Mouse (Mus musculus) CH12.LX (cell line): Measurements from ENCODE around the gene Snrpd2. TPM values are rescaled to one million over a fixed set of nuclear protein-coding genes. Genes with fewer than 3 reads are reported as not detected.

Experiments
- DNase-seq: peaks from one replicate; pipeline ENCODE4 v3.0.0-alpha.2; 2013; ENCODE audit errors: extremely low read depth
- H3K27ac ChIP-seq: 2 replicates; pipeline ENCODE4 v1.5.1; 2012; ENCODE audit warnings: low read depth, mild to moderate bottlenecking, control low read depth, moderate library complexity; ENCODE audit not compliant: insufficient read depth
- H3K27me3 ChIP-seq: replicated peaks from 2 replicates; pipeline ENCODE3; 2012; ENCODE audit warnings: inconsistent platforms
- H3K36me3 ChIP-seq, 2 experiments: replicated peaks in 1 of 2; 2 replicates each; pipeline versions ENCODE3 to v1.6.1; 2012; ENCODE audit warnings: inconsistent platforms in 1 of 2, low read length in 1 of 2, mild to moderate bottlenecking in 1 of 2, mixed read lengths in 1 of 2, moderate library complexity in 1 of 2; ENCODE audit not compliant: control insufficient read depth in 1 of 2, insufficient read depth in 1 of 2
- H3K4me1 ChIP-seq, 2 experiments: 2 replicates each; pipeline ENCODE4 v1.6.1; 2012; ENCODE audit warnings: inconsistent platforms in 1 of 2, moderate library complexity in 1 of 2; ENCODE audit not compliant: insufficient read depth in 2 of 2, control insufficient read depth in 1 of 2
- H3K4me2 ChIP-seq: 2 replicates; pipeline ENCODE4 v1.6.1; 2012; ENCODE audit warnings: low read depth, mild to moderate bottlenecking, control low read depth; ENCODE audit not compliant: poor library complexity, insufficient read depth, severe bottlenecking
- H3K4me3 ChIP-seq, 3 experiments: fragments of 150-350 bp in 1 of 3; sonication (generic) in 1 of 3; replicated peaks in 1 of 3; 2 replicates each; pipeline versions ENCODE3 to v1.5.1; 2011 to 2012; ENCODE audit warnings: low read depth in 2 of 3, low read length in 2 of 3, mild to moderate bottlenecking in 2 of 3, moderate library complexity in 2 of 3, control low read depth in 1 of 3, improper control_type of control experiment in 1 of 3, inconsistent platforms in 1 of 3, mixed read lengths in 1 of 3; ENCODE audit not compliant: poor library complexity in 1 of 3
- H3K79me2 ChIP-seq: replicated peaks from 2 replicates; pipeline ENCODE4 v1.6.1; 2012; ENCODE audit warnings: mild to moderate bottlenecking, moderate library complexity; ENCODE audit not compliant: control insufficient read depth, poor library complexity, insufficient read depth, severe bottlenecking; ENCODE audit errors: extremely low read depth
- H3K9ac ChIP-seq: 2 replicates; pipeline ENCODE4 v1.6.1; 2012; ENCODE audit warnings: low read depth, mild to moderate bottlenecking, control low read depth, moderate library complexity; ENCODE audit not compliant: insufficient read depth
- H3K9me3 ChIP-seq: replicated peaks from 2 replicates; pipeline ENCODE3; 2012; ENCODE audit warnings: low read length, inconsistent platforms, mixed read lengths
- BHLHE40 ChIP-seq: IDR thresholded peaks from 2 replicates; pipeline ENCODE4 v1.6.1; 2011; ENCODE audit warnings: mild to moderate bottlenecking, low read depth, low read length, improper control_type of control experiment
- CHD1 ChIP-seq: IDR thresholded peaks from 2 replicates; pipeline ENCODE4 v1.6.1; 2012; ENCODE audit warnings: low read depth, low read length, improper control_type of control experiment, inconsistent platforms
- CHD2 ChIP-seq: IDR thresholded peaks from 2 replicates; pipeline ENCODE4 v1.6.1; 2011; ENCODE audit warnings: low read length, improper control_type of control experiment
- CTCF ChIP-seq, 2 experiments: IDR thresholded peaks in 1 of 2; conservative IDR thresholded peaks in 1 of 2; 2 replicates each; pipeline ENCODE4 v1.5.1; 2011 to 2012; ENCODE audit warnings: low read depth in 2 of 2, low read length in 2 of 2, improper control_type of control experiment in 1 of 2, inconsistent platforms in 1 of 2, mild to moderate bottlenecking in 1 of 2, moderate library complexity in 1 of 2
- E2F4 ChIP-seq: IDR thresholded peaks from 2 replicates; pipeline ENCODE4 v1.6.1; 2011; ENCODE audit warnings: low read depth, low read length, improper control_type of control experiment; ENCODE audit not compliant: insufficient replicate concordance
- ELF1 ChIP-seq: IDR thresholded peaks from 2 replicates; pipeline ENCODE4 v1.6.1; 2014; ENCODE audit warnings: low read depth, mild to moderate bottlenecking, inconsistent platforms, low read length, improper control_type of control experiment
- EP300 ChIP-seq: IDR thresholded peaks from 2 replicates; pipeline ENCODE4 v1.6.1; 2011; ENCODE audit warnings: low read length, improper control_type of control experiment
- ETS1 ChIP-seq: conservative IDR thresholded peaks from 2 replicates; pipeline ENCODE4 v1.6.1; 2012; ENCODE audit warnings: low read depth, mild to moderate bottlenecking, inconsistent platforms, low read length, improper control_type of control experiment, moderate library complexity
- GABPA ChIP-seq: IDR thresholded peaks from 2 replicates; pipeline ENCODE4 v1.6.1; 2012; ENCODE audit warnings: low read depth, low read length, improper control_type of control experiment, inconsistent platforms; ENCODE audit not compliant: insufficient replicate concordance
- HCFC1 ChIP-seq: IDR thresholded peaks from 2 replicates; pipeline ENCODE4 v1.6.1; 2012; ENCODE audit warnings: low read depth, mild to moderate bottlenecking, inconsistent platforms, low read length, improper control_type of control experiment
- IRF4 ChIP-seq: IDR thresholded peaks from 2 replicates; pipeline ENCODE4 v1.6.1; 2014; ENCODE audit warnings: low read depth, mild to moderate bottlenecking, inconsistent platforms, low read length, improper control_type of control experiment
- JUN ChIP-seq: IDR thresholded peaks from 2 replicates; pipeline ENCODE4 v1.6.1; 2011; ENCODE audit warnings: low read depth, mild to moderate bottlenecking, low read length, improper control_type of control experiment, moderate library complexity; ENCODE audit not compliant: insufficient read depth
- JUND ChIP-seq: conservative IDR thresholded peaks from 2 replicates; pipeline ENCODE4 v1.6.1; 2011; ENCODE audit warnings: low read depth, low read length, improper control_type of control experiment
- KAT2A ChIP-seq: IDR thresholded peaks from 2 replicates; pipeline ENCODE4 v1.6.1; 2012; ENCODE audit warnings: low read length, improper control_type of control experiment, inconsistent platforms; ENCODE audit not compliant: insufficient replicate concordance
- MAFK ChIP-seq: IDR thresholded peaks from 2 replicates; pipeline ENCODE4 v1.6.1; 2011; ENCODE audit warnings: low read length, improper control_type of control experiment; ENCODE audit not compliant: insufficient replicate concordance
- MAX ChIP-seq: IDR thresholded peaks from 2 replicates; pipeline ENCODE4 v1.6.1; 2011; ENCODE audit warnings: low read length, improper control_type of control experiment
- MAZ ChIP-seq: IDR thresholded peaks from 2 replicates; pipeline ENCODE4 v1.6.1; 2012; ENCODE audit warnings: low read depth, mild to moderate bottlenecking, inconsistent platforms, low read length, improper control_type of control experiment, moderate library complexity
- MEF2A ChIP-seq: IDR thresholded peaks from 2 replicates; pipeline ENCODE4 v1.6.1; 2014; ENCODE audit warnings: low read depth, mild to moderate bottlenecking, inconsistent platforms, low read length, improper control_type of control experiment, borderline replicate concordance
- MXI1 ChIP-seq: IDR thresholded peaks from 2 replicates; pipeline ENCODE4 v1.6.1; 2011; ENCODE audit warnings: mild to moderate bottlenecking, low read depth, low read length, improper control_type of control experiment
- MYC ChIP-seq: IDR thresholded peaks from 2 replicates; pipeline ENCODE4 v1.6.1; 2011; ENCODE audit warnings: low read depth, mild to moderate bottlenecking, improper control_type of control experiment, low read length
- NELFE ChIP-seq: IDR thresholded peaks from 2 replicates; pipeline ENCODE4 v1.6.1; 2011; ENCODE audit warnings: low read depth, low read length, improper control_type of control experiment
- NRF1 ChIP-seq: IDR thresholded peaks from 2 replicates; pipeline ENCODE4 v1.6.1; 2014; ENCODE audit warnings: low read depth, mild to moderate bottlenecking, inconsistent platforms, low read length, improper control_type of control experiment, moderate library complexity
- PAX5 ChIP-seq: IDR thresholded peaks from 2 replicates; pipeline ENCODE4 v1.6.1; 2012; ENCODE audit warnings: low read length, inconsistent platforms, mixed read lengths
- POLR2A ChIP-seq: IDR thresholded peaks from 2 replicates; pipeline ENCODE4 v1.6.1; 2011; ENCODE audit warnings: low read depth, mild to moderate bottlenecking, improper control_type of control experiment, low read length
- POLR2AphosphoS2 ChIP-seq: IDR thresholded peaks from 2 replicates; pipeline ENCODE4 v1.6.1; 2011; ENCODE audit warnings: low read depth, low read length, improper control_type of control experiment
- RAD21 ChIP-seq: IDR thresholded peaks from 2 replicates; pipeline ENCODE4 v1.6.1; 2011; ENCODE audit warnings: low read depth, mild to moderate bottlenecking, low read length, improper control_type of control experiment, moderate library complexity
- RCOR1 ChIP-seq: conservative IDR thresholded peaks from 2 replicates; pipeline ENCODE4 v1.6.1; 2012; ENCODE audit warnings: low read depth, mild to moderate bottlenecking, inconsistent platforms, low read length, improper control_type of control experiment
- SIN3A ChIP-seq: IDR thresholded peaks from 2 replicates; pipeline ENCODE4 v1.6.1; 2012; ENCODE audit warnings: low read length, improper control_type of control experiment, inconsistent platforms
- SMC3 ChIP-seq: IDR thresholded peaks from 2 replicates; pipeline ENCODE4 v1.6.1; 2011; ENCODE audit warnings: low read depth, low read length, improper control_type of control experiment
- TBP ChIP-seq: conservative IDR thresholded peaks from 2 replicates; pipeline ENCODE4 v1.6.1; 2011; ENCODE audit warnings: low read depth, low read length, improper control_type of control experiment
- TCF12 ChIP-seq: IDR thresholded peaks from 2 replicates; pipeline ENCODE4 v1.6.1; 2014; ENCODE audit warnings: low read depth, mild to moderate bottlenecking, inconsistent platforms, low read length, improper control_type of control experiment
- UBTF ChIP-seq: IDR thresholded peaks from 2 replicates; pipeline ENCODE4 v1.6.1; 2012; ENCODE audit warnings: low read depth, mild to moderate bottlenecking, inconsistent platforms, low read length, improper control_type of control experiment, moderate library complexity
- USF1 ChIP-seq: IDR thresholded peaks from 2 replicates; pipeline ENCODE4 v1.6.1; 2014; ENCODE audit warnings: low read depth, mild to moderate bottlenecking, inconsistent platforms, low read length, improper control_type of control experiment
- USF2 ChIP-seq: conservative IDR thresholded peaks from 2 replicates; pipeline ENCODE4 v1.6.1; 2011; ENCODE audit warnings: low read depth, low read length, improper control_type of control experiment
- ZC3H11A ChIP-seq: IDR thresholded peaks from 2 replicates; pipeline ENCODE4 v1.6.1; 2012; ENCODE audit warnings: low read depth, mild to moderate bottlenecking, inconsistent platforms, low read length, improper control_type of control experiment
- ZKSCAN1 ChIP-seq: IDR thresholded peaks from 2 replicates; pipeline ENCODE4 v1.6.1; 2012; ENCODE audit warnings: low read depth, inconsistent platforms, low read length, improper control_type of control experiment, borderline replicate concordance
- ZMIZ1 ChIP-seq: IDR thresholded peaks from 2 replicates; pipeline ENCODE4 v1.6.1; 2012; ENCODE audit warnings: low read depth, mild to moderate bottlenecking, inconsistent platforms, low read length, improper control_type of control experiment
- ZNF384 ChIP-seq: IDR thresholded peaks from 2 replicates; pipeline ENCODE4 v1.6.1; 2012; ENCODE audit warnings: low read depth, low read length, improper control_type of control experiment, inconsistent platforms
- dilution Hi-C: fragments of 300-500 bp; cut with MboI; formaldehyde crosslinking; loops from 2 replicates; pipeline ENCODE4 v1.14.3; 2020; ENCODE audit warnings: low sequenced_read_pairs; ENCODE audit not compliant: extremely low pct_unique_long_range_greater_than_20kb, extremely low pct_ligation_motif_present
- in situ Hi-C: fragments of 300-500 bp; cut with MboI; formaldehyde crosslinking; loops from 3 replicates; pipeline ENCODE4 v1.14.3; 2019; ENCODE audit warnings: low sequenced_read_pairs, low pct_ligation_motif_present, low pct_unique_long_range_greater_than_20kb, mixed read lengths
- polyA plus RNA-seq: library from polyadenylated mRNA; unstranded; fragments of >175 nt; gene quantifications from 2 replicates; pipeline ENCODE4 v1.2.1, GENCODE M21; 2012; ENCODE audit warnings: low read depth; ENCODE audit not compliant: insufficient read length
- total RNA-seq, 2 experiments: library from RNA; depleted of rRNA; stranded (reverse); fragments of 300-350 nt in 1 of 2; fragments of >200 nt in 1 of 2; gene quantifications; 2 replicates each; pipeline ENCODE4 v1.2.3; 2012 to 2014

The Snrpd2 gene
- total and polyA plus RNA-seq, 3 experiments = 177 to 348 (median 213) TPM

GRCm38 (mm10) chr7:19119631-19120429 lies 29.7 kb upstream of the Snrpd2 start, which contains the start of gene Fbxo46:
Gene Fbxo46, plus strand, starts transcription at chr7:19119859.
- peaks cover 10% of the 10 kb centered on the region for H3K9me3 ChIP-seq

GRCm38 (mm10) chr7:19121686-19122085 lies 27.8 kb upstream of the Snrpd2 start:
- Histone ChIP-seq H3K4me1 (peaks cover 9 to 16% of the 10 kb centered on the region in 2 experiments; a peak in 3 of 4 replicates), H3K79me2 (peaks cover 21% of the 10 kb centered on the region), H3K9me3 (peaks cover 8% of the 10 kb centered on the region), H3K27ac (no peak overlapping the region), H3K4me3 (no peak overlapping the region), H3K36me3 (peaks cover 5 to 29% of the 10 kb centered on the region in 2 experiments), H3K4me2 (no peak overlapping the region), H3K9ac (no peak overlapping the region), H3K27me3 (no peaks in the 10 kb centered on the region)
- DNase-seq = no peak
- in situ Hi-C loops = no loop called here
- dilution Hi-C loops = no loop called here
- no peak for TF ChIP-seq CHD1
- no peak for TF ChIP-seq USF1
- TF ChIP-seq ZNF384 = no peak
- no peak for TF ChIP-seq EP300
- TF ChIP-seq PAX5 = no peak
- no peak for TF ChIP-seq RCOR1
- TF ChIP-seq MAFK = no peak
- TF ChIP-seq MXI1 = no peak
- TF ChIP-seq TBP = no peak
- TF ChIP-seq JUN = no peak
- TF ChIP-seq CTCF (conservative IDR thresholded peaks at IDR 0.05 in 1 of 2, IDR thresholded peaks at IDR 0.05 in 1 of 2; ENCODE audit: low read depth in 2 of 2, low read length in 2 of 2) = no peak
- TF ChIP-seq SMC3 = no peak
- TF ChIP-seq POLR2AphosphoS2 = no peak
- no peak for TF ChIP-seq BHLHE40
- no peak for TF ChIP-seq JUND

More at GRCm38 (mm10) chr7:19119631-19120429, 29.7 kb upstream of the Snrpd2 start, which contains the start of gene Fbxo46:
- Histone ChIP-seq H3K4me1 (peaks cover 9 to 16% of the 10 kb centered on the region in 2 experiments; a peak in 3 of 4 replicates), H3K4me2 (peak within 1 kb of the TSS; percentile 48), H3K27ac (no peak within 1 kb of the TSS), H3K27me3 (no peaks in the 10 kb centered on the region), H3K79me2 (peaks cover 21% of the 10 kb centered on the region), H3K4me3 (peak within 1 kb of the TSS; percentile 63 to 95 (median 67)), H3K36me3 (peaks cover 0 to 12% of the 10 kb centered on the region in 2 experiments), H3K9ac (peak within 1 kb of the TSS; percentile 93)
- in situ Hi-C loops = no loop called here
- DNase-seq = peak; percentile 99
- dilution Hi-C loops = no loop called here
- TF ChIP-seq SMC3 = no peak
- TF ChIP-seq POLR2A = peak; percentile 98
- no peak for TF ChIP-seq CHD1
- TF ChIP-seq MXI1 = peak; percentile 70; the same call in 1 of the 2 replicates
- peak; percentile 90 for TF ChIP-seq ZMIZ1
- TF ChIP-seq CTCF (conservative IDR thresholded peaks at IDR 0.05 in 1 of 2, IDR thresholded peaks at IDR 0.05 in 1 of 2; ENCODE audit: low read depth in 2 of 2, low read length in 2 of 2) = no peak
- no peak for TF ChIP-seq JUND
- TF ChIP-seq RCOR1 = no peak
- TF ChIP-seq PAX5 = no peak
- TF ChIP-seq EP300 = no peak
- peak; percentile 100 for TF ChIP-seq ELF1
- TF ChIP-seq UBTF = no peak
- peak; percentile 64; the same call in 1 of the 2 replicates for TF ChIP-seq CHD2
- no peak for TF ChIP-seq MAFK
- TF ChIP-seq JUN = no peak
- TF ChIP-seq MYC = peak; percentile 51; the same call in 1 of the 2 replicates
- TF ChIP-seq MEF2A = 0 out of 2 replicates have a peak, but pooled peaks have one; percentile 26
- TF ChIP-seq ETS1 = no peak
- TF ChIP-seq TCF12 = peak; percentile 87
- peak; percentile 100 for TF ChIP-seq HCFC1
- TF ChIP-seq E2F4 = no peak
- peak; percentile 96 for TF ChIP-seq NELFE
- peak; percentile 78; the same call in 1 of the 2 replicates for TF ChIP-seq GABPA
- peak; percentile 97 for TF ChIP-seq KAT2A
- no peak for TF ChIP-seq USF1
- no peak for TF ChIP-seq ZKSCAN1
- peak; percentile 85 for TF ChIP-seq NRF1
- TF ChIP-seq POLR2AphosphoS2 = peak; percentile 66; the same call in 1 of the 2 replicates
- TF ChIP-seq TBP = no peak
- TF ChIP-seq MAX = no peak
- TF ChIP-seq BHLHE40 = no peak
- peak; percentile 39; the same call in 1 of the 2 replicates for TF ChIP-seq IRF4
- no peak for TF ChIP-seq ZC3H11A
- peak; percentile 60 for TF ChIP-seq MAZ
- no peak for TF ChIP-seq RAD21
- TF ChIP-seq USF2 = no peak
- TF ChIP-seq SIN3A = peak; percentile 91
- TF ChIP-seq ZNF384 = no peak
- TF ChIP-seq, all 38 proteins: peak for 17
